Mouse (Mus musculus) right cerebral cortex, postnatal 14 days (tissue): ENCODE data around the gene Hist1h2bj.

Source experiments
- DNase-seq: peaks from one replicate; pipeline ENCODE4 v3.0.0; 2022

Hist1h2bj gene

DNA sequence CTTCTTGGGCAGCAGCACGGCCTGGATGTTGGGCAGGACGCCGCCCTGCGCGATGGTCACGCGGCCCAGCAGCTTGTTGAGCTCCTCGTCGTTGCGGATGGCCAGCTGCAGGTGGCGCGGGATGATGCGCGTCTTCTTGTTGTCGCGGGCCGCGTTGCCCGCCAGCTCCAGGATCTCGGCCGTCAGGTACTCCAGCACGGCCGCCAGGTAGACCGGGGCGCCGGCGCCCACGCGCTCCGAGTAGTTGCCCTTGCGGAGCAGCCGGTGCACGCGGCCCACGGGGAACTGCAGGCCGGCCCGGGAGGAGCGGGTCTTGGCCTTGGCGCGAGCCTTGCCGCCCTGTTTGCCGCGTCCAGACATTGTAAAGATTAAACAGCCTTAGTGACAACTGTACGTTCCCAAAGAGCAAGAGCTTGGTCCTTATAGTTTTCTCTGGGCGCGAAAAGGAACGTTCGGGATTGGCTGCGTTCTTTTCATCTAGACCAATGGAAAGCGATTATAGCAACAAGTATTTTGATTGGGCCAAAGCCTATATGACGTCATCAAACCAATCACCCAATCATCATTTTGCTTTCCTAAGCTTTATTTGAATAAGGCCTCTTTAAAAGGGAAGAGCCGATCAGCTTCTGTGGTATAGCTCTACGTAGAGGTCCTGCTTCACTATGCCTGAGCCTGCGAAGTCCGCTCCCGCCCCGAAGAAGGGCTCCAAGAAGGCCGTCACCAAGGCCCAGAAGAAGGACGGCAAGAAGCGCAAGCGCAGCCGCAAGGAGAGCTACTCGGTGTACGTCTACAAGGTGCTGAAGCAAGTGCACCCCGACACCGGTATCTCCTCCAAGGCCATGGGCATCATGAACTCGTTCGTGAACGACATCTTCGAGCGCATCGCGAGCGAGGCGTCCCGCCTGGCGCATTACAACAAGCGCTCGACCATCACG is at the start of gene Hist1h2bj, which contains the start of gene Hist1h2ag:
TSS of gene Hist1h2bj (plus strand) at position 647 of the 935 bp plus-strand sequence.
TSS of gene Hist1h2ag (minus strand) at position 377 of the 935 bp plus-strand sequence.
- peak; percentile 58 for DNase-seq

DNA sequence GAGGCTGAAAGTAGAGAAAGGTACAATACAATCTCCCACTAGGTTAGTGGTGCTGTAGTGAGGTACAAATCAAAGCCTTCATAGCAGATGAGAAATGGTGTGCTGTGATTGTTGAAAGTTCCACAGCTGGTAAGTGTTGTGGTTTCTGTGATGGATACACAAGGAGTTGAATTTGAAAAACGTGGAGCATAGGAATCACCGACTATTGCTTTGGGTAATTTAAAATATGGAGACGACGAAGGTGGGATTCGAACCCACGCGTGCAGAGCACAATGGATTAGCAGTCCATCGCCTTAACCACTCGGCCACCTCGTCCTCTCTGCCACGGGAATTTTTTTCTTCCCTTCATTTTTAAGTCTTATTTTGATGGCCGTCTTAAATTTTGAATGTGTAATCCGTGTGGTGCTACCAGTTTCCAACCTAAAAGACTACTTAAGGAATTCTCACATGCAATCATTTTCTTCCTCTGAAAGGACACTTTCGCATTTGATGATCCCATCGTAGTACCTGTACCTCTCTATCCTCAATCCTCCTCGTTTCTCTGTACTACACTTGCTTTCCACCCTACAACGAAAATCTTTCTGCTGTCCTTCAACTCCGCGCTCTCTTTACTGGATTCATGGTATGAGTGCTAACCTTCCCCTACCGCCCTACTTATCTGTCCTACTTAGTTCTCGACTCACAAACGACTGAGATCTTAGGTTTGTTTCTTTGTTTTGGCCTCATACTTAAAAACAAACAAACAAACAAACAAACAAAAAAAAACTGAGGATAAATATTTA is 48.9 kb upstream of the Hist1h2bj start:
- DNase-seq: no peak

DNA sequence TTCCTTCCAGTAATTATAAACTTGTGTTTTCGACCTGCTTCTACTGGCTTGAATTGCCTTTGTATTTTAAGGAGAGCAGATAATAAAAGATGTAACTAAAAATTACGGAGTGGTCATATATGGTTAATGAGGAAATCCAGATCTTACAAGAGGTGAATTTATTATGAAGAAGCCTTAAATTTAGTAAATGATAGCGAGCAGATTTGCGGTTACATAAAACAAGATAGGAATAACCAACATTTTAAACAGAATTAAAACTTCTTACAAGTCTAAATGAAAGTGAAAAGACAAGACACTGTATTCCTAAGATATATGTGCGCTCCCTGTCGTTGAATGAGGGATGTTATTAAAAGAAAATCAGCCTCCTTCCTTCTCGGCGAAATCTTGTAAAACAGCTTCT is 48.1 kb upstream of the Hist1h2bj start:
- DNase-seq: no peak

DNA sequence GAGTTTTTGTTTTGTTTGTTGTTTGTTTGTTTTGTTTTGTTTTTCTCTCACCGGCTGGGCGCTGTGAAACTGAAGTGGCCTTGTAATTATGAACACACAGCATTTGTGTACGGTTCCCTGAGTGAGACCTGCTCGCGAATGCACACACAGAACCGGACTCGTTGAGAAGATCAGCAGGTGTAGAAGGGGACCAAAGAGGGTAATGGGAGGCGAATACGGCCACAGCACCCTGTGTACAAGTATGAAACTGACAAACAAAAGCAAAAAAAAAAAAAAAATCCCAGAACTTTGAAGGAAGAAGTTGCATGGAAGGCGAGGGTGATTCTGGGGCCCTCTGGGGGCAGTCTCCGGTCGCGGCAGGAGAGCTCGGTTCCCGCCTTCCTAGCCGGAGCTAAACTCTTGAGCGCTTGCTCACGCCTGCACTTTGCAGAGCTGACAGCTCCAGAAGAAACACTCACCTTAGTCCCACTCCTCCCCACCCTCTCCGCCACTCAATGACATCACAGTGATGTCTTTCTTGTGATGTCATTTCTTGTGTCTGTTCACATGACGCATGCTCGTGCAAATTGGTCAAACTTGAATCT is 47.6 kb upstream of the Hist1h2bj start:
- no peak for DNase-seq

DNA sequence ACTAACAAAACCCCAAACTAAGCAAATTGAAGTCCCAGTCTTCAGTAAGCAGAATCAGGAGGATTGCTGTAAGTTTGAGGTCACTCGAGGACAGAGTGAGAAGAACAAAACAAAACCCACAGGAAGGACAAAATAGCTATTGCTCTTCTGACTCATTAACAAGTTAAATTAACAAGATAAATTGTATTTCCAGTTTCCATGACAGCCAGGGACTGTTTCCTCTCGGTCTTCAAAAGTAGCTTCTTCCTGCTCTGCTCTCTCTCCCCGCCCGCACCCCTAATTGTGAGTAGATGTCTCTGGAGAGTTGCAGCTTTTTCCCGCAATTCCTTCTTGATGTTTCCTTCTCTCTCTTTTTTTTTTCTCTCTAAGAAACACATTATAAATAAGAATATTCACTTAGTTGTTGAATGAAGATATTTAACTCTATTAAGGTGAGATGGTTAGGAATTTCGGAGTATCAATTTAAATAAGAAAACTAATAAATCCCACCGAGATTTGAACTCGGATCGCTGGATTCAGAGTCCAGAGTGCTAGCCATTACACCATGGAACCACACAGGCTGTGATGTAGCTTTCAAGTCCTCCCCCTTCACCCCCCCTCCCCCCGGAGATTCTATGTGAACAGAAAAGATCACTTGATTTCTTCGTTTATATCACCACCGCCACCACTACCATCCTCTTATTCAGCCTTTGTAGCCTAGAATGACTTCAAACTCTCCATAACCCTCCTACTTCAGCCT is 46.7 kb upstream of the Hist1h2bj start:
- DNase-seq: no peak

DNA sequence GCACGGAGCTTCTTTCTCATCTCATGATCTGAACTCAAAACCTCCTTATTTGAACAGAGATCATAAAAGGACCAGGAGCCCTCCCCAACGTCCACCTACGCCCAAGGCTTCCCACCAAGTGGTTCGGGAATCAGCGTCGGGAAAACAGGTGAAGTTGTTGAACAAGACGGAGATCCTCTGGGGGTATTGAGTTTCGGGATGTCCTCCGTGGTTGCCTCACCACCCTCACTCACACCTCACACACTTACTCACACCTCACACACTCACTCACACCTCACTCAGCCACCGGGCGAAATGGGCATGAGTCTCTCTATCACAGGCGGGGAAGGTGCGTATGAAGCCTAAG is 46.2 kb upstream of the Hist1h2bj start:
- DNase-seq: no peak

DNA sequence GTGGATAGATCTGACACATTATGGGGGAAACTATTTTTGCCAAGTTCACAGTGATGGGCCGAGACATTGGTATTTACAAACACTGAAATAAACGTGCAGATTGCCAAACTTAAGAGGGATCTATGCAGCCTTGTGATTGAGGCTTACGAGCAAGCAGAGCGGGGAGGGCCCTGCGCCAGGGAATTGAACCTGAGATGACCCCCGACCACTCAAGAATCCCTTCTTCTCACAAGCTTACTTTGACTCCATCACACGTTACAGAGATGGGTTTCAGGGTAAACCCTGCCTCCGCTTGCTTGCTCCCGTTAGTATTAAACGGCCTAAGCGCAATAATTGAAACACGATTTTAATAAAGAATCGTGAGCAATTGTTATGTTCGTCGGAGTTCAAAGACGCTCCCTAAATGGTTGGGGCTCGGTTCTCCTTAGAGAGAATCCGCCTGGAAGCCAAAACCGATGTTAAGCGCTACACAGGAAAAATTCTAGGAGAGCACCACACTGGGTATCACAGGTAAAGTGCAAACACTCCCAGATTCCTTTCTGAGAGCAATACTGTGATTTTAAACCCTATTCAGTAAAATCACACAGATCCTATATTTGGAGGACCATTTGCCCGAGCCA is 45.7 kb upstream of the Hist1h2bj start:
- DNase-seq: no peak

DNA sequence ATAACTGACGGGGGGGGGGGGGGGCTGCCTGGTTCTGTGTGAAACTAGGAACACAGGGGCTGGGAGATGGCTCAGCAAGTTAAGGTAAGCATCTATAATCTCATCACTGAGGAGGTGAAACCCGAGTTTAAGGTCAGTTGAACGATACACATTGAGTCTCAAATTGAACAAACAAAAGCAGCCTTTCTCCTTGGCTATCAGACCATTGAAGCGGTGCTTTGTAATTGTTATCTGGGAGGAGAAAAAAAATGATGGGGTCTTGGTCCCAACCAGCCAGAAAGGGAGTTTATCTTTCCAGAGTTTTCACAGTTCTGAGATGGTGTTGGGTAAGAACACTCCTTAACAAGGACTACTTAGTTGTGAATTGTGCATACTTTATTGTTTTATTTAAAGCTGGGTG is 45.2 kb upstream of the Hist1h2bj start:
- no peak for DNase-seq

DNA sequence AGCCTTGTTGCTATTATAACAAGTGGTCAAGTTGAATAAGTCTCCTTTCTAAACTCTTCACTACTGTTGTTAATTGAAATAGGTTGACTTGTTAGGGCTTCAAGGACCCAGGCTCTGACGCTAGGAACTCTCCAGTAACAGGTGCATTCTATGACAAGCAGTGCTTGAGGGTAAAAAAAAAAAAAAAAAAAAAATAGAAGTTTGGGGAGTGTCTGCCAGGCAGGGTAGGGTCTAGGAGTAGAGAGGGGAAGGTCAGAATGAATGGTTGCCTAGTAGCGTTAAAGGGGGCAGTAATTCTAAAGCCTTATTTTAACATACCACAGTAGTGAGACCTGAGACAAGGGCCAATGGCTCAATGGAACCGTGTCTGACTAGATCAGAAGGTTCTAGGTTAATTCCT is 44.6 kb upstream of the Hist1h2bj start:
- DNase-seq: no peak

DNA sequence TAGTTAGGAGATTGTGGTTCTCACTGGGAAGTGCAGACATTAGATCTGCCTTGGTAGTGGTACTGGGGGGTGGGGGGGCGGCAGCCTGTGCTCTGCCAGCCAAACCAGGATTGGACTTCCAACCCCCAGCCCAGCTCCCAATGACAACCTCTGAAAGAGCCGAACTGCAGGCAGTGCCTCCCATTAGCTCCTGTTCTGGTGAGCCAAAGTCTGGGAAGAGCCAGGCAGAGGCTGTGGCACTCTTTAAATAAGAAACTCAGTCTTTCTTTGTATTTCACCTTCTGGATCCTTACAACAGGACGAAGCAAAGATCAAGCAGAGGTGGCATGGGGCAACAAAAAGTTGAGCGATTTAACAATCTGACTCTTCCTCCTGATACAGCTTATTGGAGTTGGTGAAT is 43.9 kb upstream of the Hist1h2bj start:
- no peak for DNase-seq

DNA sequence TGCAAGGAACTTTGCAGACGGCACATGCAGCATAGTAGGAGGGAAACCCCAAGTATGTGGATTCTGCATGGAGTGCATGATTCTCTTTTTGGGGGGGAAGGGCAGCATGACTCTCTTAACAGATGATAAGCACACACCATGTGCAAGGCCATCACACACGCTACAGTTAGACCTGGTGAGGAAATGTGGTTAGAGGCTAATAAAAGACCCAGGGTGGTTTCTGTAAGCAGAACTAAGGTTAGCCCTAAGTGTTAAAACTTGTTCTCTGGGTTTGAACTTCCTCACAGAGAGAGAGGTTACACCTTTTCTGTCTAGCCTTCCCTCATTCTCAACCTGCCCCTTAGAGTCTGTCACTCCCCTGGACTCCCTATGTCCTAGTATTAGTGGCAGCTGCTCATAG is 41.7 kb upstream of the Hist1h2bj start:
- no peak for DNase-seq

DNA sequence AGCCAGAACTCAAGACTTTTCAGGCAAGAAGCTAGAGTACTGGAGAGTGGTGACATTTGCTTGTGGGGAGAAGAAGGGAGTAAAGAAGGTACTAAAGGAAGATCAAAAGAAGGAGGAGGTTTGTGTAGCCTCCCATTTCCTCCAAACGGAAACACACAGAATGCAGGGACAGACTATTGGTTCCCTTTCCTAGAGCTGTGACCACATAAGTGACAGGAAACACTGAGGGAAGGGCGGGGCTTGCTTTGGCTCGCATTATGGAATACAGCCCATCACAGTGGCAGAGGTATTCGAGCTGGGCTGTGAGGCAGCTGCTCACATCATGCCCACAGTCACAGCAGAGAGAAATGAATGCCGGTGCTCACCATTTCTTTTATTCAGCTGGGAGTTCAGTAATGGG is 41.2 kb upstream of the Hist1h2bj start:
- no peak for DNase-seq

DNA sequence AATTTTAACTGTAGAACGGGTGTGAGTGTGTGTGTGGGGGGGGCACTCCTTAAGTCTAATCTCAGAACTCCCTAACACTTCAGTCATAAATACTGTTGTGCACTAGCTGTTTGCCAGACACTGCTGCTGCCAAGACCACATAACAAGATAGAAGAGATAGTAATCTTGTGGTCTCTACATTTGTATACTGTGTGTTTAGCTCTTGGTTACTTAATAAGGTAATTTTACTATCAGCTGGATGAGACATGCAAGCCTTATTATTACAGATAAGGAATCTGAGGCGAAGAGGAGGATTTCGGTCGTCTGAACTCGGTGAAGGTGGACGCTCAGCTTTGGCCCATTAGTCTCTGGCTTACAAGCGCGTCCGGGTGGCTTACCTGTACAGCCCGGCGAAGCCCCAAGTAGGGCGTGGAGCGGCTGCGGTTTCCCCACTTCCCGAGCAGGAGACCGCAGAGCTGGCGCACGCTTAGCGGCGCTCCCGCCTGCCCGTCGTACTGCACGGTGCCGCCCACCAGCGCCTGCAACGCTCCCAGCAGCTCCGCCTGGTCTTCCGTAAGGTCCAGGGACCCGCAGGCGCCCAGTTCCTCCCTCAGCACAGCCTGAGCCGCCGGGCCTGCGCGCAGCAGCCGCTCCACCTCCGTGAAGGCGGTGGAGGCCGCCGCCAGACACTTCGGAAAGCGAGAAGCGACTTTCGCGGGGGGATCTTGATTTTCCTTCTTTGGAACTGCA is 37.2 kb upstream of the Hist1h2bj start:
- DNase-seq: peak; percentile 32

DNA sequence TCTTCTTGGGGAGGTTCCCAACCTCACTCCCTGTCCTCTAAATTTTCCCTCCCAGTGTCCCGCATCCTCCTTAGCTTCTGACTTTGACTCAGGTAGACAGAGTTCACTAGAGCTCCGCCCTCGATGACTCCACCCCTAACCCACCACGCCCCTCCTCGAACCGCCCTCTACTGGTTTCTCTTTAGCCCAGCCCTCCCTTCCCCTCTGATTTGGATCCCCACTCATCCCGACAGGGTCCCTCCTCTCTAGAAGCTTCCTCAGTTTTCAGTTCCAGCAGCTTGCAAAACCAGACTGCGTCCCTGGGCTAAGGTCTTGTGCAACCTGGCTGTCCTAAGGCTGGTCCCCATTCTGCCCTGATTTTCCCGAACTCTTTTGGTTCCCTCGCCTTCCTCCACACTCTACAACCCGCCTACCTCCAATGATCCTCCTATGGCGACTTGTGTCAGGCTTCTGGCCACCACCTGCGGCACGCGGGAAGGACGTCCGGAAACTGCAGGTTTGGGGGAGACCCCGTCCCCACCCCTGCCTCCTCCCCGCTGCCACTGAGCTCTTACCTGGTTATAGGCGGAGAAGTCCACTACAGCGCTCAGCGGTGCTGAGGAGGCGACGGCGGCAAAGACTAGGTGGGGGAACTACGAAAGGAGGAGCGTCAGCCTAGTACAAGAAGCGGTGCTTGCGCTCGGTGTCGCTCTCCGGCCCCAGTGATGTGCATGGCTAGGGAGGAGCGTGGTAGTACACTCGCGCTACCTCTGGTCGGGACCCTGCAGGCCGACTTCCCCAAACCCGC is 36.5 kb upstream of the Hist1h2bj start:
- DNase-seq: no peak

DNA sequence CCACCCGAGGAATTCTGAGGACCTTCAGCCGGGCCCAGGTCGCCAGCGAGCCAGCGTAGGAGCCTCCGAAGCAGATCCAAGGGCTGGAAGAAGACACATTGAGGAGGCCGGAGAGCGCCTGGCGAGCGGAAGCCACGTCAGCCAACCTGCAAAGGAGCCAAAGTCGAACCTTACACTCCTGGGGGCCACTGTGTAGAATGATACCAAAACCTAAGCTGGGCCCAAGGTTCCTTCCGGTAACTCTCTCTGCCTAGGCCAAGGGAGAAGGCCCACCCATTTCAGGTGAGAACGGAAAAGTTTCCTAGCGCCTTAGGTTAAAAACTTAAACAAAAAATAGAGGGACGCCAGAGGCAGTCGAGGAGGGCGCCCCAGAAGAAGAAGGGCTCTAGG is 35.9 kb upstream of the Hist1h2bj start:
- no peak for DNase-seq

DNA sequence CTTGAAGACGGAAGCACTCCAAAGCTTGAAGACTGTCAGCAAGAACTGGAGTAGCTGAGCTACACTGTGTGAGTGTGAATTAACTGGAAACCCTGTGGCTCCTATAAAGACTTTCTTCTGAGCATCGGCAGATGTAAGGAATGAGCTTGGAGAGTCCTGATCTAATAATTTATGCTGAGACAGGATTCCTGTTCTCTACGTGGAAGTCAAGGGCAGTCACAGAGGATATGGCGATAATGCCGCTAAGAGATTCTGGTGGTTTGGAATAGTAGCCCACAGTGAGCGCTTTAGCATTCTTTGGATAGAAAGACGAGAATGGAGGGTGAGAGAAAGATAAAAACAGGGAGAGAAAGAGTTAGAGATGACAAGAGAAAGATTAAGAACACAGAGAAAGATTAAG is 35.1 kb upstream of the Hist1h2bj start:
- no peak for DNase-seq

DNA sequence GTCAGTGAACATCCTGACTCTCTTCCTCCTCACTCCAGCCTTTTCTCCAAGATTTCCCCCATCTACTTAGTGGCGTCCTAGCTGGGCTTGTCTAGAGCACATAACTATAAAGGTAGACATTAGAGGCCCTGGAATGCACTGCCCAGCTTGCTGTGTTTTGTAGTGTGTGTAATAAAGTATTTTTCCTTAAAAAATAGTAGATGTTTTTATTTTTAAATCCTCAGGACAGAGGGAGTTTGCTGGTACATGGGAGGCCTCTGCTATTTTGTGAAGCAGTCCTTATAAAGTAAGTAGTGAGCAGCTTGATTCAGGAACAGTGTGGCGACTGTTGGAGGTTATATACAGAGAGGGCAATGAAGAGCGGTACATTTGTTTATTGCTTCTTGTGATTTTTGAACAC is 34.3 kb upstream of the Hist1h2bj start:
- DNase-seq: no peak

DNA sequence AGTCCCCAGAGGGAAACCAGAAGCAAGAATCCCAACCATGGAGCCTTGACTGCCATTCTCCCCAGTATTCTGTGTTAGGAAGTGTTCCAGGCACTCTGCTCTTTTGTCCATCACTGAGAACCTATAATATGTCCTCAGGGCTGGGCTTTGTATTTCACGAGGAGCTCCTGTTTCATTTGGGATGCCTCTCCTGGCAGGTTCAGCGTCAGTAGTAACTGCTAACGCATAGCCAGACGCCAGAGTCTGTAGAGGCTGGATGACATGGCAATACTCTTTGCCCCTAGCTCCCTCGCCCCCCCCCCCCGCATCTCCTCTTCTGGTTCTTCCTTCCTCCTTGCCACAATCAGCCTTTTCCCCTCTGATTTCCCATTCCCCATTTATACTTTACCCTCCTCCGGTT is 33.4 kb upstream of the Hist1h2bj start, which contains the start of gene Prss16:
TSS of gene Prss16 (minus strand) at position 101 of the 400 bp plus-strand sequence.
- no peak for DNase-seq

DNA sequence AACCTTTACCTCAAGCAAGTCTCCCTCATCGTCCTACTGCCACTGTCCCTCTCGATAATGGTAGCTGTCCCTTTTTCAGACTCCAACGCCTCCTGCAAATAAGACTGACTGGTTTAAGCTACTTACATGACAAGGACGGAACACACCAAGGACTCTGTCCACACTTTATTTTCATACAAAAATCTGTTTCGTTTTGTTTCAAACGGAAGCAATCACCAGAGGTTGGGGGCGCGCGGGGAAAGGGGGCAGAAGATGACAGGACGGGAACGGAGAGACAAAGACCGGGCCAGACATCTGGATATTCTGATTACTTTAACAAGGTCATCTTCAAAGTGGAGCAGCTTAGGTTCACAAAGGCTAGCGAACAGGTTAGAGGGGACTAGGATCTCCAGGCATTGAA is 29.3 kb upstream of the Hist1h2bj start:
- no peak for DNase-seq

DNA sequence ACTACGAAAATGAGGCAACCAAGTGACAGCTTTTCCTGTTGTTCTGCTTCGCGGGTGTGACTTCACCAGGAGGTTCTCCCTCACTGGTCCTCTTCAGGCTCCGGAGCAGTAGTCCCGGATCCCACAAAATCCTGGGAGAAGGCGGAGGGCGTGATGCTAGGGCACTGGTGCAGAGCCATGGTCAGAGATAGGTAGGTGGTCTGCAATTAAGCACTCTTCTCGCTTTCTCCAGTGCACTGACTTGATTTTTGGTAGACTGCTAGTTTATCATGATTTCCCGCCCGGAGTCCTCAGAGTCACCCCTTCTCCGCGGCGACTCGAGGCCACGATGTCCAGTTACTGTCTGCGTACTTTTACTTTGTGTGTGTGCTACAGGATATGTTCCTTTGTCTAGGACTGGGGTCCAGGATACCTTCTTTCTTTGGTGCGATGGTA is 28.6 kb upstream of the Hist1h2bj start:
- DNase-seq: no peak
